Mouse (Mus musculus) heart, postnatal 0 days (tissue): ENCODE data around the gene Gm20431.

Experiments
- CTCF ChIP-seq: IDR thresholded peaks from 2 replicates; pipeline ENCODE4 v1.5.1; 2016; ENCODE audit warnings: antibody characterized with exemption, control low read depth, low read depth
- EP300 ChIP-seq: IDR thresholded peaks from 2 replicates; pipeline ENCODE4 v1.6.1; 2016; ENCODE audit warnings: antibody characterized with exemption, low read depth

DNA sequence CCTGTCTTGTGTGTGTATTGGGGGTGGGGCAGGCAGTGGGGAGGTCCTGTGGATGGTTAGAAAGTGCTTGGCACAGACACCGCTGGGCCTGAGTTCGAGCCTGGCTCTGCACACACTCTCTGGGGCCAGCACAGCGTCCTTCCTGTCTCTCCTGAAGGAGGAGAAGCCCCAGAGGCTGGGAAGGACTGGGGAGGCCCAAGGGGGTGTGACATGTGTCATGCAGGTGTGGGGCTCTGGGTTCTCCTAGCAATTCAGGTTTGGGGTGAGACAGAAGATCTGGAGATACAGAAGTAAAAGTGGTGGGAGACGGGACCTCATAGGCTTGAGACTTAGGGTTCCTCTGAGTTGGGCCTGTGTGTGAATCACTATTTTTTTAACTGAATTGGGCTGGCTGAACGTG is 98.3 kb downstream of the Gm20431 start:
- no peak for TF ChIP-seq CTCF
- TF ChIP-seq EP300 = no peak
